Mouse (Mus musculus) intestine, embryonic 15.5 days (tissue): ENCODE measurements around the gene Rbm20. TPM values are rescaled to one million over a fixed set of nuclear protein-coding genes. Genes with fewer than 3 reads are reported as not detected.

Experiments used
- ATAC-seq: fragments of 200-750 bp; cut with Nextera tagmentation; 2 replicates; pipeline ENCODE4 v1.8.0; 2017; ENCODE audit warnings: moderate TSS enrichment, moderate library complexity
- H3K27ac ChIP-seq: fragments of 300-500 bp; sonication (generic); 2 replicates; pipeline ENCODE4 v1.5.1; 2015; ENCODE audit warnings: mild to moderate bottlenecking, inconsistent platforms
- H3K27me3 ChIP-seq: fragments of 300-500 bp; sonication (generic); replicated peaks from 2 replicates; pipeline ENCODE4 v1.6.1; 2015; ENCODE audit warnings: inconsistent platforms
- H3K36me3 ChIP-seq: fragments of 300-500 bp; sonication (generic); 2 replicates; pipeline ENCODE4 v1.6.1; 2015; ENCODE audit warnings: inconsistent platforms
- H3K4me1 ChIP-seq: fragments of 300-500 bp; sonication (generic); replicated peaks from 2 replicates; pipeline ENCODE4 v1.6.1; 2015; ENCODE audit warnings: inconsistent platforms
- H3K4me2 ChIP-seq: fragments of 300-500 bp; sonication (generic); replicated peaks from 2 replicates; pipeline ENCODE4 v1.6.1; 2015; ENCODE audit warnings: mild to moderate bottlenecking, inconsistent platforms
- H3K4me3 ChIP-seq: fragments of 300-500 bp; sonication (generic); replicated peaks from 2 replicates; pipeline ENCODE4 v1.5.1; 2015; ENCODE audit warnings: inconsistent platforms
- H3K9ac ChIP-seq: fragments of 300-500 bp; sonication (generic); 2 replicates; pipeline ENCODE4 v1.6.1; 2015; ENCODE audit warnings: inconsistent platforms
- H3K9me3 ChIP-seq: fragments of 300-500 bp; sonication (generic); 2 replicates; pipeline ENCODE4 v1.6.1; 2016; ENCODE audit warnings: inconsistent platforms
- WGBS: fragments of 180-500 bp; shearing (Covaris S2); methylation state at CpG from one replicate; pipeline ENCODE4 v1.1.7; 2015; 5-methylcytosine and 5-hydroxymethylcytosine counted together
- polyA plus RNA-seq: library from polyadenylated mRNA; unstranded; fragments of >200 nt; fragmentation: Nextera tagmentation; extraction: Ambion mirVana; gene quantifications from 2 replicates; pipeline ENCODE4 v1.2.1, GENCODE M21; 2015

Gene Rbm20
- polyA plus RNA-seq, 1 experiment from 2014 or later, result 0.77 TPM

- Histone ChIP-seq H3K4me2 (no peak overlapping the region), H3K4me3 (no peak overlapping the region), H3K9ac (no peak overlapping the region), H3K27me3 (no peaks in the 10 kb centered on the region; the same call in 1 of the 2 replicates), H3K4me1 (0 out of 2 replicates have a peak, but pooled peaks cover 3% of the 10 kb centered on the region), H3K9me3 (no peaks in the 10 kb centered on the region), H3K36me3 (no peaks in the 10 kb centered on the region), H3K27ac (no peak overlapping the region)
- ATAC-seq, result no peak
- WGBS, result 63% methylated on average over 9 of the region's 9 CpGs
These were observed 51.0 kb downstream of the Rbm20 start for GRCm38 (mm10) chr19:53727886-53728669.

DNA sequence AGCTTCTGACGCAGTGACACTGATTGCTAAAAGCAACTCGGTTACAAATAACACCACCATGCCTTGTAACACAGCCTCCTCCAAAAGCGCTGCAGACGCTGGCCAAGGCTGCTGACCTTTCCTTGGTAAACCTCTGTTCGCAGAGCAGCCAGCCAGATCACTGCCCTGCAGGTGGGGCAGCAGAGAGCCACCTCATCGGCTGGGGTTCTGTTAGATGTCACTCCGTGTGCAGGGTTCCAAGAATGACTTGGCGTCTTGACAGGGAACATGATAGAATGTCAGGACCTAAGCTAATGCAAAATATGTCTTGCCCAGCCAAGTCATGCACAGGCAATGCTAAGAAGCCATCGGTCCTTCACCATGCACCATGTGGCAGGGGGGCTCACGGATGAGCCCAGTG, 52.8 kb downstream of the Rbm20 start:
- Histone ChIP-seq H3K9me3 (no peaks in the 10 kb centered on the region), H3K36me3 (no peaks in the 10 kb centered on the region), H3K27me3 (no peaks in the 10 kb centered on the region; the same call in 1 of the 2 replicates), H3K27ac (no peak overlapping the region), H3K4me2 (no peak overlapping the region), H3K9ac (no peak overlapping the region), H3K4me3 (no peak overlapping the region), H3K4me1 (0 out of 2 replicates have a peak, but pooled peaks cover 3% of the 10 kb centered on the region)
- WGBS, result 64% methylated on average over 10 of the region's 10 CpGs
- ATAC-seq, result no peak

GRCm38 (mm10) chr19:53731761-53732201, 54.7 kb downstream of the Rbm20 start:
- Histone ChIP-seq H3K27me3 (no peaks in the 10 kb centered on the region; the same call in 1 of the 2 replicates), H3K36me3 (no peaks in the 10 kb centered on the region)
- WGBS, result 31% methylated on average over 8 of the region's 8 CpGs

DNA sequence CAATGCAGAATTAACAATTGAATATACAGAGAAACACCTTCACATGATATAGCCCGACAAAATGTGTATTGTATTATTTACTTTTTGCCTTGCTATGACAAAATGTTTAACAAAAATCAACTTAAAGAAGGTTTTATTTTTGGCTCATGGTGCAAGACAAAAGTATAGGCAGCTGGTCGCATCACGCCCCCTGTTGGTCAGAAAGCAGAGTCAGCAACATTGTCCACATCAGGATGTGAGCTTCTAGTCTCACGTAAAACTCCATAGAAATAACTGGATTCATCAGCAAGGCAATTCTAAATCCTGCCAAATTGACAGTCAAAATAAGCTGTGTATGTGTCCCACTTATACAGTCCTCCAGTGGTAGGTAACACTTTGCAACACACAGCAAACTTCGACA, 57.7 kb downstream of the Rbm20 start:
- no peaks in the 10 kb centered on the region for H3K36me3 ChIP-seq
- H3K4me3 ChIP-seq, result no peak overlapping the region
- no peaks in the 10 kb centered on the region for H3K9me3 ChIP-seq
- H3K4me2 ChIP-seq, result no peak overlapping the region
- WGBS, result 53% methylated on average over 5 of the region's 5 CpGs
- no peak overlapping the region for H3K9ac ChIP-seq
- no peak overlapping the region for H3K27ac ChIP-seq
- no peak for ATAC-seq
- H3K27me3 ChIP-seq, result no peaks in the 10 kb centered on the region; the same call in 1 of the 2 replicates
- no peaks in the 10 kb centered on the region for H3K4me1 ChIP-seq

More at GRCm38 (mm10) chr19:53731761-53732201, 54.7 kb downstream of the Rbm20 start:
- 0 out of 2 replicates have a peak, but pooled peaks have one; percentile 25 for ATAC-seq
- H3K9me3 ChIP-seq, result no peaks in the 10 kb centered on the region
- no peak overlapping the region for H3K27ac ChIP-seq
- no peak overlapping the region for H3K4me2 ChIP-seq
- H3K9ac ChIP-seq, result no peak overlapping the region
- H3K4me1 ChIP-seq, result 0 out of 2 replicates have a peak, but pooled peaks cover 3% of the 10 kb centered on the region
- no peak overlapping the region for H3K4me3 ChIP-seq

DNA sequence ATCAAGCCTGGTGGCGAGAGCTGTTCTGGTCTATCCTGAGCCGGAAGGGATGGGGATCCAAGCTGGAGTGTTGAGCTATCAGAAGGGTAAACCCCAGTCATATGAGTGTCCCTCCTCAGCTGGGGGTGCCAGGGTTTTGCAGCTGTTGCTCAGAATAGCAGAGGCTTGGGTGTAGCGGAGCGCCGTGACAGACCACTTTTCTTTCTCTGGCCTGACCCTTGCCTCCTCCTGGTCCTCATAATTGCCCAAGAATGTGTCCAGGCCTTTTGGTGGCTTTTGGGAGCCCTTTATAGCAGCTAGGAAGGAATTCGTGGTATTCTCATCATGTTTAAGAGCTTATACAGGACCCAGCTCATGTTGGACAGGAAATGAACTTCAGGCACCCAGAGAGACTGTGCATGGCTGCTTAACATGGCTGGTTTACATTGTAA, 61.6 kb downstream of the Rbm20 start:
- Histone ChIP-seq H3K4me1 (no peaks in the 10 kb centered on the region), H3K4me3 (no peak overlapping the region), H3K27me3 (no peaks in the 10 kb centered on the region), H3K9me3 (no peaks in the 10 kb centered on the region), H3K4me2 (no peak overlapping the region), H3K36me3 (no peaks in the 10 kb centered on the region), H3K27ac (no peak overlapping the region), H3K9ac (no peak overlapping the region)
- ATAC-seq, result no peak
- WGBS, result 69% methylated on average over 6 of the region's 6 CpGs

- H3K27ac ChIP-seq, result no peak overlapping the region
- no peak overlapping the region for H3K9ac ChIP-seq
- H3K4me1 ChIP-seq, result no peaks in the 10 kb centered on the region
- no peak overlapping the region for H3K4me2 ChIP-seq
- H3K36me3 ChIP-seq, result no peaks in the 10 kb centered on the region
- no peak for ATAC-seq
- no peaks in the 10 kb centered on the region for H3K9me3 ChIP-seq
- 71% methylated on average over 8 of the region's 8 CpGs for WGBS
- no peaks in the 10 kb centered on the region for H3K27me3 ChIP-seq
- H3K4me3 ChIP-seq, result no peak overlapping the region
These were observed 62.6 kb downstream of the Rbm20 start for GRCm38 (mm10) chr19:53739570-53740266.

DNA sequence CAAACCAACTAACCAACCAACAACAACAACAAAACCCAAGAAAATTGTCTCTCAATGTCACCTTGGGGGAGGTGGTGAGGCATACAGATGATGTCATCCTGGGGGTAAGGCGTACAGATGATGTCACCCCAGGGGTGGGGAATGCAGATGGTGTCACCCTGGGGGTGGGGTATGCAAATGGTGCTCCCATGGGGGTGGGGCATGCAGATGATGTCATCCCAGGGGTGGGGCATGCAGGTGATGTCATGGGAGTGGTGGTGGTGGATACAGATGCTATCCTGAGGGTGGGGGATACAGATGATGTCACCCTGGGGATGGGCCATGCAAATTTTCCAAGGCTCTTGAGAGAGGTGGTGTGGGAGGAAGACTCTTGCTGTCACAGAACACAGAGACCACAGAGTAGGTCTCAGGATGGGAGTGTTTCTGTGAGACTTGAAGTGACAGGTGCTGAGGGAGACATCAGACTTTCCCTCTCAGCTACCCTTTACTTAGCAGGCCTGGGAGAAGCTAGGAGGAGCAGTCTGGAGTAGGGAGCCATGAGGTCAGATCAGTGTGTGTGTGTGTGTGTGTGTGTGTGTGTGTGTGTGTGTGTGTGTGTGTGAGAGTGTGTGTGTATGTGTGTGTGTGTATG, 63.8 kb downstream of the Rbm20 start:
- H3K9me3 ChIP-seq, result no peaks in the 10 kb centered on the region
- no peak overlapping the region for H3K9ac ChIP-seq
- H3K4me2 ChIP-seq, result no peak overlapping the region
- H3K27me3 ChIP-seq, result no peaks in the 10 kb centered on the region
- no peak for ATAC-seq
- H3K27ac ChIP-seq, result no peak overlapping the region
- H3K4me1 ChIP-seq, result no peaks in the 10 kb centered on the region
- no peaks in the 10 kb centered on the region for H3K36me3 ChIP-seq
- 71% methylated on average over 1 of the region's 1 CpGs for WGBS
- no peak overlapping the region for H3K4me3 ChIP-seq

- 70% methylated on average over 3 of the region's 3 CpGs for WGBS
These were observed 64.8 kb downstream of the Rbm20 start for GRCm38 (mm10) chr19:53741902-53742301.

GRCm38 (mm10) chr19:53745354-53745753, 68.2 kb downstream of the Rbm20 start:
- Histone ChIP-seq H3K27me3 (no peaks in the 10 kb centered on the region), H3K4me2 (no peak overlapping the region), H3K4me3 (no peak overlapping the region), H3K9me3 (no peaks in the 10 kb centered on the region), H3K36me3 (no peaks in the 10 kb centered on the region), H3K9ac (no peak overlapping the region), H3K27ac (no peak overlapping the region), H3K4me1 (no peaks in the 10 kb centered on the region)
- 61% methylated on average over 3 of the region's 3 CpGs for WGBS
- no peak for ATAC-seq

More at GRCm38 (mm10) chr19:53741902-53742301, 64.8 kb downstream of the Rbm20 start:
- H3K4me1 ChIP-seq, result no peaks in the 10 kb centered on the region
- no peak overlapping the region for H3K27ac ChIP-seq
- no peak for ATAC-seq
- no peaks in the 10 kb centered on the region for H3K9me3 ChIP-seq
- no peak overlapping the region for H3K4me2 ChIP-seq
- H3K4me3 ChIP-seq, result no peak overlapping the region
- H3K36me3 ChIP-seq, result no peaks in the 10 kb centered on the region
- no peaks in the 10 kb centered on the region for H3K27me3 ChIP-seq
- H3K9ac ChIP-seq, result no peak overlapping the region

DNA sequence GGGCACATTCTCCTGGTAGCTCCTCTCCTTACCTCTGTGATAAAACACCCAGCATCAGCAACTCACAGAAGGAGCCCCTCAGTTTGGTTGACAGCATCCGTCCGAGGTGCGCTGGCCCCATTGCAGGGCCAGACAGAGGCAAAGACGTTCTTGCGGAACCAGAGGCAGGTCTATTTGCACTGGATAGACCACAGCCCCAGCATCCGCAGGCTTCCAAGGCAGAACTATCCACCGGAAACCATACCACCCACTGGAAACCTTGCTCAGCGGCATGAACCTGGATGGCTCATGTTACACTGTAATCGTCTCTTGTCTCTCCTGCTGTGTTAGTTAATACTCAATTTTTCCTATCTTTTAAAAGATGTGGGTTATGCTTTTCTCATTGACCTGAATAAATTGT, 69.0 kb downstream of the Rbm20 start:
- H3K9ac ChIP-seq, result no peak overlapping the region
- ATAC-seq, result no peak
- no peak overlapping the region for H3K4me2 ChIP-seq
- H3K27me3 ChIP-seq, result no peaks in the 10 kb centered on the region
- no peaks in the 10 kb centered on the region for H3K36me3 ChIP-seq
- H3K9me3 ChIP-seq, result no peaks in the 10 kb centered on the region
- no peaks in the 10 kb centered on the region for H3K4me1 ChIP-seq
- 70% methylated on average over 9 of the region's 9 CpGs for WGBS
- H3K27ac ChIP-seq, result no peak overlapping the region
- H3K4me3 ChIP-seq, result no peak overlapping the region

DNA sequence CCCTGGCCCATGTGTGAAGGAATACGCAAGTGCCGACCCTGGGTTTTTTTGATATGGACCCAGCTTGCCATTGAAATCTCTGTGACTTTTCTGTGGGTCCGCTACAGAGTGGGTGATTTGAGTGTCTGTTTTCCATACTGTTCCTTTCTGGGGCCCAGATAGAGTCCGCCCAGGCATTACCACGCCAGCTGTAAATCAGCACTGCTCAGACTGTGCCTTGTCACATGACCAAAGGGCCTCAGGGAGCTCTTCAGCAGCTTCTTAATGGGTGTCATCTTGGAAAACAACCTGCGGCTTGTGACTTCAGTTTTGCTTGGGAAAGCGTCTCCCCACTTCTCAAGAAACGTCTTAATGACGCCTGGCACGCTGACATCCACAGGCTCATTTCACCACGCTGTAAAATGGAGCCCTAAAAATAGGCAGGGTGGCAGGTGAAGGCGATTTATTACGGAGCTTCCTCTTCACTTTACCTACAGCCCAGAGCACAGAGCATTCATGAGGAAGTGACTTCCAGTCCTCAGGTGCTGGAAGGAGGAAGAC, 71.2 kb downstream of the Rbm20 start:
- H3K36me3 ChIP-seq, result no peaks in the 10 kb centered on the region
- 81% methylated on average over 13 of the region's 13 CpGs for WGBS
- peak; percentile 77; the same call in 1 of the 2 replicates for ATAC-seq

GRCm38 (mm10) chr19:53749326-53749725, 72.2 kb downstream of the Rbm20 start:
- Histone ChIP-seq H3K9me3 (no peaks in the 10 kb centered on the region), H3K27ac (no peak overlapping the region), H3K9ac (no peak overlapping the region), H3K27me3 (no peaks in the 10 kb centered on the region), H3K4me3 (no peak overlapping the region), H3K4me1 (0 out of 2 replicates have a peak, but pooled peaks cover 4% of the 10 kb centered on the region), H3K36me3 (no peaks in the 10 kb centered on the region), H3K4me2 (no peak overlapping the region)
- no peak for ATAC-seq
- WGBS, result 96% methylated on average over 8 of the region's 8 CpGs

More for the DNA sequence above, 71.2 kb downstream of the Rbm20 start:
- Histone ChIP-seq H3K4me2 (no peak overlapping the region), H3K4me1 (0 out of 2 replicates have a peak, but pooled peaks cover 4% of the 10 kb centered on the region), H3K9me3 (no peaks in the 10 kb centered on the region), H3K27me3 (no peaks in the 10 kb centered on the region), H3K27ac (no peak overlapping the region), H3K9ac (no peak overlapping the region), H3K4me3 (no peak overlapping the region)
